Mouse (Mus musculus): ENCODE measurements around the gene Sema5b.
A peak's percentile ranks its signal among the peaks of the same experiment; 100 is the strongest.
"Not testable (repeated sequence)": the region's sequence is repeated elsewhere in the genome, so short reads cannot be mapped to it uniquely, and the experiment has no call there.

Gene Sema5b

GRCm38 (mm10) chr16:35549354-35549753 is 8.4 kb downstream of the Sema5b start:
- DNase-seq (ENCODE audit: low spot score), result no peak

- DNase-seq (ENCODE audit: low spot score), result no peak
Observed at GRCm38 (mm10) chr16:35555596-35556482, 14.9 kb downstream of the Sema5b start.

GRCm38 (mm10) chr16:35557038-35557437 is 16.1 kb downstream of the Sema5b start:
- DNase-seq (ENCODE audit: low spot score), result no peak

- no peak for DNase-seq (ENCODE audit: low spot score)
Observed at GRCm38 (mm10) chr16:35561541-35561940, 20.6 kb downstream of the Sema5b start.

- no peak for DNase-seq (ENCODE audit: low spot score)
Observed at GRCm38 (mm10) chr16:35564246-35564905, 23.4 kb downstream of the Sema5b start.

GRCm38 (mm10) chr16:35565601-35566000 is 24.7 kb downstream of the Sema5b start:
- not testable (repeated sequence) for DNase-seq (ENCODE audit: low spot score)

- no peak for DNase-seq (ENCODE audit: low spot score)
Observed at GRCm38 (mm10) chr16:35568225-35568880, 27.4 kb downstream of the Sema5b start.

GRCm38 (mm10) chr16:35569347-35569746 is 28.4 kb downstream of the Sema5b start:
- no peak for DNase-seq (ENCODE audit: low spot score)

DNA sequence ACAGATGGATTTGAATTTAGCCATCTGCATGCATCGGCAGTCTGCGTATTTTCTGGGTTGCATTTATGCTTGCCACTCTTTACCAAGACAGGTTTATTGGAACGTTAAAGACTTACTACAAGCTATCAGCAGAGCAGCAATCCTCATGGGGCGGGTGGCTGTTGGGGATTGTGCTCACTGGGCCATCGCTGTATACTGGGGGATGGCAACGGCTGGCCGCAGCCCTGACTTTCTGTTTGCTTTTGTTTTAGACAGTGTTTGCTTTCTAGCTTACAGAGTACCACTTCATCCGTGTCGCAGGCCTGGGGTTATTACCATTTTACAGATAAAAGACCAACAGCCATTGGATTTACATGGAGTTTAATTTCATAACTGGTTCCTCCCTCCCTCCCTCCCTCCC is 28.8 kb downstream of the Sema5b start:
- DNase-seq (ENCODE audit: low spot score), result no peak

- no peak for DNase-seq (ENCODE audit: low spot score)
Observed at GRCm38 (mm10) chr16:35570627-35571026, 29.7 kb downstream of the Sema5b start.

- DNase-seq (ENCODE audit: low spot score), result no peak
Observed at GRCm38 (mm10) chr16:35573586-35573985, 32.6 kb downstream of the Sema5b start.

GRCm38 (mm10) chr16:35577181-35577941 is 36.4 kb downstream of the Sema5b start:
- DNase-seq (ENCODE audit: low spot score), result no peak

DNA sequence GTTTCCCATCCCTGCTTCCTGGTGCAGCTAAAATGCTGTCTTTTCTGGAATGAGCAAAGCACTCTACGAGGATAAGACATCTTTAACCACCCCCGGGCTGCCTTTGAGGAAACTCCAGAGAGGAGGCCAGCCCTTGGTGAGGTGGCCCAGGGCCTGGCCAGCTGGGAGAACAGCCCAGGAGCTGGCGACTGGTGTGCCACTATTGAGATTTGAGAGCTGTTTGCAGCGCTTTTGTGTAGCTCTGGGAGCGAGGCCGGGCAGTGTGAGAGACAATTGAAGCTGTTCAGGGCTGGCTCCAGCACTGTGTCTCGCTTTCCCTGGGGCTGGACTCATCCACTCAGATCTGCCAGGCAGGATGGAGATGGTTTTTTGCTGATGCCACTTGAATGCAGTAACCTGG is 40.4 kb downstream of the Sema5b start:
- no peak for DNase-seq (ENCODE audit: low spot score)

DNA sequence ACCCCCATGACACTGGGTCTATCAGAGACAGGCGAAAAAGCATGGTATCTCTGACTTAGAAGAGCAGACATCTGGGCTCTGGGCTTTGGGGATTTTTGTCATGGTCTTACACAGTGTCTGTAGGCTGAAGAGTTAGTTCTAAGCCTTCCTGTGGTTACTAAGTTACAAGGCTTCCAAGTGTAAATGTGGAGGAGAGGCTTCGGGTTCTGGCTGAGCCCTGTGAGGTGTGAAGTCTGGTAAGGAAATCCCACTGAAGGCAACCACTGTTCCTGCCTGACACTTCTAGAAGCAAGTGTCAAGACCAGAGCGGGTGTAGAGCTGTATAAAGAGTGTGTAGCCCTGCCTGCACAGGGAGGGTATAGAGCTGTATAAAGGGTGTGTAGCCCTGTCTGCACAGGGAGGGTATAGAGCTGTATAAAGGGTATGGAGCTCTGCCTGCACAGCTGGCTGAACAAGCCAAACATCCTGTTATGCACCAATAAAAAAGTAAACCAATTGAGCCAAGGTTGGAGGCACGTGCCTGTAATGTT is 42.7 kb downstream of the Sema5b start:
- DNase-seq (ENCODE audit: low spot score), result no peak

DNA sequence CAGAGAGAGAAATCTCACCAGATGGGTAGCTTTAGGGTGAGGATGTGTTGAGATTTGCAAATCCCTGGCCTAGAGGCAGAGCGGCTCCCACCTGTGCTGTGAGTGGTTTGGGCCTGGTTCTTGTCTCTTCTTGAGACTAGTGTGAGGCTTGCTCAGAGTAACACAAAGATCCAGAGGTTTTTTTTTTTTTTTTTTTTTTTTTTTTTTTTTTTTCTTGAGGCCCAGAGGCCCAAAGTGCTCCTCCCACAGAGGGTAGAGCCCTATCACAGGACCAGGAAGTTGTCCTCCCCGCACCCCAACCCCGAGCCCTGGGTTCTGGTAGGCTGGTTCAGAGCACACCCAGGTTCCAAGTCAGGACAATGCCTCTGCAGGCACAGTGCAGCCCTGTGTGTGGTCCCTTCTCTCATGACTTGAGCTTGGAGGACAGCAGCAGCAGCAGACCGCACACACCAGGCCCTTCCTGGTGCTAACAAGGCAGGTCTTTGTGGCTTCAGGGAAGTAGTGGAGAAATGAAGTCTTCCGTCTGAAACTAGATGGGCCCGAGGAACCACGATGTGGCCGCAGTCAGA is 44.3 kb downstream of the Sema5b start:
- no peak for DNase-seq (ENCODE audit: low spot score)

- no peak for DNase-seq (ENCODE audit: low spot score)
Observed at GRCm38 (mm10) chr16:35587046-35587779, 46.3 kb downstream of the Sema5b start.

DNA sequence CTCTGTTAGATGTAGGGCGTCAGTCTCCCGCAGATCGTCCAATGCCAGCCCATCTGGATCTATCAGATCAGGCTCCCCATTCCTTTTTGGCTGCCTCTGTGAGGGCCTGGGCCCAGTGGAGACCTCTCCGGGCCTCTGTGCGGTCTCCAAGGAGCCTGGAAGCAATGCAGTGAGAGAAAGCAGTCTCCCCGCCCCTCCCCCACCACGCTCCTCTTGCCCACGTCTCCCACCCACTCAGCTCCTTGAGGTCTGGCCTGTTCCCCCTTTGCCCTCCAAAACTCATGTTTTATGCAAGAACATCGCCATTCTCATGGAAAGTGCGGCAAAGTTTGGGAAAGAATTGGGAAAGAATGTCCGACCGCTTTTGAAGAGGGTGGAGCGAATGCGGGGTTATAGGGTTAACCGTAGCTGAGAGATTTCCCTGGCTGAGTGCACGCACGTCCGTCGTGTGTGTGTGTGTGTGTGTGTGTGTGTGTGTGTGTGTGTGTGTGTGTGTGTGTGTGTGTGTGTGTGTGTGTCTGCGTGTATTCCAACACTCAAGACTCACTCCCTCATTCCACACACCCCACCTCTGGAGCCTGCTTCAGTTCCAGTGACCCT is 47.0 kb downstream of the Sema5b start:
- DNase-seq (ENCODE audit: low spot score), result peak; percentile 31

GRCm38 (mm10) chr16:35588731-35589151 is 47.8 kb downstream of the Sema5b start:
- no peak for DNase-seq (ENCODE audit: low spot score)

DNA sequence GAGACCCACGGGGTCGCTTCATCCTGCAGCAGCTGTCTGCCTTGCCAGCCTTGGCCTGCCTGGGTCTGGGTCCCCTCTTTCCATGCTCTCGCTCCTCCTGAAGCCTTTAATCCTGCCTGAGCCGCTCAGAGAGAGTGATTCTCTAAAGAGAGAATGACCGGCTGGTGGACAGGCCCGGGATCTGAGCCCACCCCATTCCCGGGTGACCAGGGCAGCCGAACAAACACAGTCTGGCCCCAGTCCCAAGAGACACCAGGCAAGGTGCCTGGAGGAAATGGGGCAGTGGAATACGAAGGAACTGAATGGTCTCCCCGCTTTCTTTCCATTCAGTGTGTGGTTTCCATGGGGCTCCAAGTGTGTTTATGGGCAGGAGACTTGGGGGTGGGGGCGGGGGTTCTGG is 50.8 kb downstream of the Sema5b start:
- DNase-seq (ENCODE audit: low spot score), result no peak
